Mouse (Mus musculus) limb, embryonic 13.5 days (tissue): ENCODE results near the gene Rnf138rt1. TPM values are rescaled to one million over a fixed set of nuclear protein-coding genes. Genes with fewer than 3 reads are reported as not detected.

Source experiments
- polyA plus RNA-seq: library from polyadenylated mRNA; unstranded; fragments of >200 nt; fragmentation: Nextera tagmentation; extraction: Ambion mirVana; gene quantifications from 2 replicates; pipeline ENCODE4 v1.2.1, GENCODE M21; 2015

The Rnf138rt1 gene
- polyA plus RNA-seq, 1 experiment from 2014 or later, result 0.17 TPM

Other genes starting within 250 kb of the Rnf138rt1 start
- gene Grpr, start 211.7 kb downstream of the Rnf138rt1 start, polyA plus RNA-seq, result 3.7 and 3.9 TPM in 2 replicates
- gene Ap1s2, start 147.7 kb upstream of the Rnf138rt1 start, polyA plus RNA-seq, result 29.2 and 30.5 TPM in 2 replicates
- 66.5 and 75.1 TPM in 2 replicates for gene Zrsr2, start 197.3 kb upstream of the Rnf138rt1 start, polyA plus RNA-seq